Mouse (Mus musculus) R1 (cell line): ENCODE measurements at regions not wholly inside any gene's neighbourhood (a gene's known extent, or its start where the extent isn't known, plus 50 kb on each side); places are given as distances from the start of the nearest gene placed in this dataset.

Experiments used
- DNase-seq: peaks from one replicate; pipeline ENCODE4 v3.0.0-alpha.2; 2018; ENCODE audit warnings: low read depth, low spot score

DNA sequence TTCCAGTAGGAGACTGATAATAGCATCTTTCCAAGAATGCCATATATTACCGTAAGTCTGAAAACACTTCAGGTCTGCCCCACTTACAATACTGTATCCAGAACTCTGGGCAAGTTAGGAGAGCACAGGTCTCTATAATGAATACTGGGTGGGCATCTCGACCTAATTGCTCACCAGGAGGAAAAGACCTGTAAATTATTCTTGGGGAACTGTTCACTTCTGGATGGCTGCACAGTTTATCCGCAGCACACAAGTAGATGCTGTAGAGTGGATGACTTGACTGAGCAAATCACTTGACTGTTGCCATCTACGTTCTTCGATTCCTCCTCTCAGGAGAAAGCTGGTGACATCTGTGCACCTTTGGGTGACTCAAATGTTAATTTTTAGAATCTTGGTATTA, 159.8 kb downstream of the Rpl36a-ps1 start:
- DNase-seq = no peak

DNA sequence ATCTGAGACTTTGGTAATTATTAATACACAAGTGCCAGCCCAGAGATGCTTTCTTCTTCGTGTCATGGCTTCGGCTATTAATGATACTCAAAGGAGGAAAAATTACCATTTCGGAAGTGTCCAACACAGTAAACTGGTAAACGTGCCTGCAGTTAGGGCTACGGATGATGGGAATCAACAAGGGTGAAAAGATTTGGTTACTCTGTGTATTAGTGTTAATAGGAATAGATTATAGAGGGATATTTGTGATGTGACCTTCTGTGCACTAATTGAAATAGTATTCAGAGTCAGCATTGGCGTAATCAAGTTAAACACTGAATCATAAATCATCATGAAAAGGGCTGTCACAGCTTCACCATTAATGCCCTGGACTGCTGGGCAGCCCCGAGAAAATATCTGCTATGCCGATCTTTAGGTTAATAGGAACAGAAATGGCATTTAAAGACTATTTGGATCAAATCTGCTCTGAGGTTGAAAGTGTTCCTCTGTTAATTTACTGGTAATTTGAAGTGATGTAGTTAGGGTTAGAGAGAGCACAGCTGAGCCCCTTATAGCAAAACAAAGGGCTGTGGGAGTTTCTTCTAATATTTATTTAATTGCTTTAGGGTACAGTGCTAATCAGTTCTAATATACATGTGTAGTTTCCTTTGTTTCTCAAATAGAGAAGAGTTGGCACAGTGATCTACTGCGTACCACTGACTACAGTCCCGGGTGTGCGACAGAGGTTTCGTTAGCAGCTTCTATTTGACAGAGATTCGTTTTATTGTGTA, 160.7 kb downstream of the Rpl36a-ps1 start:
- DNase-seq = no peak

DNA sequence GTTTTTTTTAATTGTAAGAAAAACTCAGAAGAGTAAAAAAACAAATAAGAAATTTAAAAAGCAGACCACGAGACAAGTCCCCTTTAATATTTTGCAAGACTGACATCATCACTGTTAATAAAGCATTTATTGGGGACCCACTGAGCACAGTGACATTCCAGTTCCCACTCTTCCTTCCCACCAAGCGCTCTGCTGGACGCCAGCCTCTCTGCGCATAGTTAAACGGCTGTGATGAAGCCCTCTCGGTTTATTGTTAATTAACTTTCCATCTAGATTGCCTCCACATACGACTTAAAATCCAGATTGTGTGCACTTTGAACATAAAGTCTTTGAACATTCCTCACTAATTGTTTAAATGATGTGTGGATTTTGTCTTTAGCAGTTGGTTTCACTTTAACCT, 161.7 kb downstream of the Rpl36a-ps1 start:
- no peak for DNase-seq

DNA sequence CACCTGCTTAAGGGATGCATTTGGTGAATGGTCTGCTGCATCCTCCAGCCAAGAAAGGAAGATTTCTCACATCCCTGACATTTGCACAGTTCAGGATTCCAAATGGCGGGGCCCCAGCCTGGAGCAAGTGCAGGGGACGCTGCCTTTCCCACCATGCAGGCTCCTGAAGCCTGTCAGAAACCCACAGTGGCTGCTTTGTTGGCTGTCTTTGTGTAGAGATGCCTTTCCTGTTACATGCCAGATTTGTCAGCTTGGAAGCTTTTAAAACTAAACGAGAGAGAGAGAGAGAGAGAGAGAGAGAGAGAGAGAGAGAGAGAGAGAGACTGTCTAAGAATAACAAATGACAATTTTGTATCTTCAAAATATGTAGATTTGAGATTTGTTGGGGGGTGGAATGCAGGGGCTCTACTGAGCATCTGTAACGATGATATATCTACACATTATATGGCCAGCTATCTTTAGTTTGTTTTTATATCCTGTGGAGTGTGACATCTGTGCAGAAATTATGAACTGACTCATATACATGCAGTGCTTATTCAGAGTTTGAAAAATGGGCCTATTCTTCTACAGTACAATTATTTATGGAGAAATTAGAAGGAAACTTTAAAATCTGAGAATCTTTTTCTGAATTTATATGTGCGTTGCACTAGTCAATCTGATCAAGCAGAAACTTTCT, 164.0 kb downstream of the Rpl36a-ps1 start:
- no peak for DNase-seq

DNA sequence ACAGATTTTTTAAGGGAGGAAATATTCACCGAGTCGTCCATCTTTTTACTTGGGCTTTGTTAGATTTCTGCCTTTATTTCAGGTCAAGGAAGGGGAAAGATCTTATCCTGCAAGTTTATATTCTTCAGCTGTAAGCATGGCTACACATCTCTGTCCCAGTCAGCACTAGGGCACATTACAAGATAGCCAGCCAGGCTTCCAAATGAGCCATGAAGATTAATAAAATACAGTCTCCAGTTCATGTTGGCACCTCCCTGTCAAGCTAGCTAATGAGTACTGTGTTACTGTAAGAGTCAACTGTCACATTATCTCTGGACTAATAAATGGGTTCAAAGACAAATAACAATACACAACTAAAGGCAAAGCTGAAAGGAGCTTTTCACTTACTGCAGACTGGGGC, 166.6 kb downstream of the Rpl36a-ps1 start:
- DNase-seq = no peak

DNA sequence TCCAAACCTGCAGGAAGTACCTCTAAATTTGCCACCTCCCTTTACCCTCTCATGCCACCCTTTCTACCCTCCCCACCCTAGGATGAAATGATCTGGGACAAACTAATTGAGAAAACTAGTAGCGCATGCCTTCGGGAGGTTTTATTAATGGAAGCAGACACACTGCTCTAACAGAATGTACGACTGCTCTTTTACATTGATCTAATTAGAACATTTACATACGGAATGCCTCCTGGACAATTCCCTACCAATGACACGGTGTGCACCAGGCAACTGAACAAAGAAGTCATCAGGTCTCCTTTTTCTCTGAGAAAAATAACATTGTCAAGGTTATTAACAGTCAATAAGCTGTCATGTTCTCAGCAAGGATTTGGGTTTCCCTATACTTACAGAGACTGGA, 180.5 kb downstream of the Rpl36a-ps1 start:
- DNase-seq = no peak

DNA sequence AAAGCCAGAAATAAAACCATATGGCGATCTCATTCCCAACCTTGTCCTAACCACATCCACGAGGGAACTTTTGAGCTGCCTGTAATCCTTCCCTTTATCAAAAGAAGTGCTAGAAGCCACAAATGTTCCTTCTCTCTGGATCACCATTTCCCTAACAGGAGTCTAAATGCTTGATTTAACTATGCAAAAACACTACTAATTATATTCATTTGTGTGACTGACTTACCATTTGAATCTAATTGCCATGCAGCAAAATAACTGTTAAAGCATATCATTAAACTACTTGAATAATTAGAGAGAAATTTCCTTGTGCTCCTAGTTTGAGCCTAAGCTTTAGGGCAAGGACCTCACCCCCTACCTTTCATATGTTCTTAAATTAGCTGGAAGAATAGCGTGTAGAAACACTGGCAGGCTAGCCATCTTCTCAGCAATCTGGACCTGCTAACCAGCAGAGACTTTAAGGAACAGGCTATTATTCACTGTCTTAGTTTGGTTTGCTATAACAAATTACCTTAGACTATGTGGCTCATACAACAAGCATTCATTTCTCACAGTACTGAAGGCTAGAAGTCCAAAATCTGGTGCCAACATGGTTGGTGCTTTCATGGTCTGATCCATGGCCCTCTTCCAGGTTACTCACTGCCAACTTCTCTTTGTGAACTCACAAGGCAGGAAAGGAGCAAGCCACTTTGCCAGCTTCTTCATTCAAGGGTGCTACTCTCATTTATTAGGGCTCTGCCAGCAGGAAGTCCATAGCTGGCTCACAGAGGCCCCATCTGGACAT, 183.7 kb downstream of the Rpl36a-ps1 start:
- DNase-seq = no peak

DNA sequence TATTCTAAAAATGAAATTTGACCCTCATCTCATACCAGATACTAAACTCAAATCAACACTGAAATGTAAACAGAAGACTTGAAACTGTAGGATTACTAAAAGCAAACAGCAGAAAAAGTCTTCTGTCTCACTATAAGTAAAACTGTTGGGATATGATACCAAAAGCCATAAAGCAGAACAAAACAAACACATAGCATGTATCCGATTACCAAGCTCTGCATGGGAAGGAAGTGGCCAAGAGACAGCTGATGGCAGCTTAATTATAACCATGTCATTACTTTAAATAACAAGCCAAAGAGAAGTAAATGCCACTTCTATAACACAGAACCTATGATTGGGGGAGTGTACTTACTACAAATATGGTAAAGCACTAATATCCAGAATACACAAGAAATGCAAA, 186.0 kb downstream of the Rpl36a-ps1 start:
- DNase-seq = no peak

DNA sequence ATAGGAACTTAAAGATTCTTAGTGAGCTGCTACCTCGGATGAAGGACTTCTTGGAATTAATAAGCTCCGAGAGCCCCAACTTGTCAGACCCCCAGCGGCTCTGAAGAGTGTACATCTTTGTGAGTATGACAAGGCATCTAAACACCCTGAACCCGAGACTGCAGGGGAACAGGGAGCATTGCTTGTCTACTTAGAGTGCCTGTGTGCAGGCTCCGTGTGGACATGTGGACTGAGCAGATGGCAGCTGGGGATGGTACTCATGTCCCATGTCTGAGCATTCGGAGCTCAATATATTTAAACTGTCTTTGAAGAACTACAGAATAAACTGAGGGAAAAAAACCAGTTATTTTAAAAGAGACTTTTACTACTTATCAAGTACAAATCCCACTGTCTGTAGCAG, 189.1 kb downstream of the Rpl36a-ps1 start:
- no peak for DNase-seq

DNA sequence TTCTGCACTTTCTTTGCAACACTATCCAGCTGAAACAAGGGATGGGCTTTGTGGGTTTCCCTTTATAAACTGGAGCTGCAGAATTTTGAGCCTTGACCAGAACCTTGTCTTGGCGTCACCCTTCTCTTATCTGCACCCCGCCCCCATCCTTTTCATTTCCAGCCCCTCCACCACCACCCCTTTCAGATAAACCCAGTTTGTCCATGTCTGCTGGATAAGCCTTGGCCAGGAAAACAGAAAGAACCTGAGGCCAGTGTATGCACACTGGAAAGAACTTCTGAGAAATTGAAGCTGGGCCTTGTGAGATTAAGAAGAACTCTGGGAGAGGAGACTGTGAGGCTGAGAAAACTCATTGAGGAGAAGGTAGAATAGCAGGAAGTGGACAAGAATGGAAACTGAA, 192.8 kb downstream of the Rpl36a-ps1 start:
- DNase-seq = no peak

DNA sequence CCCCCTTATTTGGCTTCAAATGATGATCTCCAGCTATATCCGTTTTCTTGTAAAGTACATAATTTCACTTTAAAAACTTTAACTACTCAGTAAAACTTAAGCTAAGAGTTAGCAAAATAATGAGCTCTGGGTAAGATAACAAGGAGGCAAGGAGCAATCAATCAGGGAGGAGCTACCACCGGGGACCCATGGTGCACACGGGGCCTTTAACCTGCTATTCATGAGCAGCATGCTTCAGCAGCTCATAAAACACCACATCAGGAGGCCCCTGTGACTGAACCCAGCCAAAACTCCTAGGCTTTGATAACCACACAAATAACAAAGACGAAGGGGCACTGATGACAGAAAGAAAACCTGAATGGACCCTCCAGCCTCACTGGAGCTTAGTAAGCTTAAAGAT, 202.1 kb downstream of the Rpl36a-ps1 start:
- no peak for DNase-seq

DNA sequence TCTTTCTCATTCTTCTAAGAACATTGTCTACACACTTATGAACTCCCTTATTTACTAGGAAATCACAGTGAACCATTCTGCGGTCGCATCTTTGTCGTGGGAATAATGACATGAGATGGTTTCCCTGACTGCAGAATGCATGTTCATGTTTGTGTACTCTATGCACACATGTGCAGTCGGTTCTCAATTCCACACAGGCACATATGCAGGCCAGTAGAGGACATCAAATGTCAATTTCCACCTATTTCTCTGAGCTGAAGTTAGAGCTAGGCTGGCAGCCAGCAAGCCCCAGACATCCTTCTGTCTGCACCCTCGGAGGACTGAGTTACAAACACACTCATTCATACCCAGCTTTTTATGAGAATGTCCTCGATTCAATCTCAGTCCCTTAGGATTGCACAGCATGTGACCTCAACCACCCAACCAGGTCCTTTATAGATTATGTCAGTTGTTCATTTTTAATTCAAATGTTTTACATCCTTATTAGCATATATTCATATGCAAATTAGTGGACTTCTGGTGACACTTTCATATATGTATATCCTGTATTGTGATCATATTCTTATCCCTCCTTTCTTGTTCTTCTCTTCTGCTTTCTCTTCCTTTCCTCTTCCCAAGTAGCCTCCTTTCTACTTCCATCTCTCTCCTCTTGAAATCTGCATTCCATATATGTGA, 202.7 kb downstream of the Rpl36a-ps1 start:
- DNase-seq = no peak

DNA sequence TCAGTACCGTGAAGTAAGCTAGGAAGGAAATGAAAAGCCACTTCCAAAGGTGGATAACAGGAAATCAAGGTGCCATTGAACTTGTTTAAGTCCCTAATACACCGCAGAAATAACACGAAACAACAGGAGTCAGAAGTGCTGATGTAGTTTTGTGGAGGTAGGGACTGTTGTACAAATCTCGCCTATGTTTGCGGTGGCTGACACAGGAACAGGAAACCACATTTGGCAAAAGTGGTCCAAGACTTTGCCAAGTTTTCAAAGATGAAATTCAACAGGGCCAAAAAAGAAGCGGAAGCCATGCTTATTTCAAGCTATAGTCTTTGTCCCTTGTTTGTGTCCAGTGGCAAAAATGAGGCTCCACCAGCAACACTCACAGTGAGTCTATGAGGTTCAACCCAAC, 204.3 kb downstream of the Rpl36a-ps1 start:
- DNase-seq = no peak

DNA sequence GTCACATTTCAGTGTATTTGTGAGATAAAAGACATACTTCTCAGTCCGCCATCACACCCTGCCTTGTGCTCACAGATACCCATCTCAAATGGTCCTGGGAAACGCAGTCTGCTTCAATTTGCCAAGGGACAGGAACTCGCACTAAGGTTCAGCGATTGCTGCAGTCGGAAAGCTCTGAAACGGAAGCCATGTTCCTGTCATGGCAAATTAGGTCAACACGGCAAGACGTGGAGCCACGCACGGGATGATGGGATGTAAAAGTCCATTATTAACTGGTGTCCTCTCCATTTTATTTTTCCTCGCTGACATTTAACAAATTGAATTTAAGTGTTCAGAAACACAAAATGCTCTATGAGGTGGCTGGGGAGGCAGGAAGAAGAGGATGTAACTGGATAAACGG, 212.4 kb downstream of the Rpl36a-ps1 start:
- no peak for DNase-seq

DNA sequence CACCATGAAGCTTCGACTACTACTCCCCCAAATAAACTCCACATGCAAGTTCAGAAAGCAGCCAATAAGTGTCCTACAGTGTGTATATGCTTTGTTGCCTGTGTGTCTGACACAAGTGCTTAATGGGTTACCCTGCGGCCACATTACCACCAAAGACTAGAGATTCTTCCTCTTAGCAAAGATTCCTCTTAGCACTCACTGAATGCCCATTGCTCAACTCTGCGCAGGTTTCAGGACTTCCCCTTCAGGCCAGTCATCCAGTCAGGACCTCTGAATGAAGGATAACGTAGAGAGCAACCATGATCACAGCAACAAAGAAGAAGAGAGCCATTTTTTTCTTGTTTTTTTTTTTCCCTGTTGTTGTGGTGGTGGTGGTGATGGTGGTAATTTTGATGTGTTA, 222.0 kb downstream of the Rpl36a-ps1 start:
- DNase-seq = no peak

DNA sequence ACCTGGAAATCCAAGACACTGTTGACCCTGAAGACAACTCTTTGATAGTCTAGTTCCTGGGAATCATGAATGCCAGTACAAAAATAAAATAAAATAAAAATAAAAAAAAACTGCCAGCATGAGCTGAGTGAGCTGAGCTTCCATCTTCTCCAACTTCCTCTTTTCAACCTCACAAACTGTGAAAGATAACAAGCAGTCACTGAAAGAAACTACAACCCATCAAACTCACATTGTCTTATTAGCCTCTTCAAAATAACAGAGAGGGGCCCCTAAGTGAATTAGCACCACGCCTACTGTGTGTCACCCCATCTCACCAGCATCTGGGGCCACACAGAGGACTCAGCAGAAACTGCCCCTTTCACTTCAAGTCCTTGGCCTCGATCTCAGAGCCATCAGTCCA, 225.3 kb downstream of the Rpl36a-ps1 start:
- DNase-seq = no peak

DNA sequence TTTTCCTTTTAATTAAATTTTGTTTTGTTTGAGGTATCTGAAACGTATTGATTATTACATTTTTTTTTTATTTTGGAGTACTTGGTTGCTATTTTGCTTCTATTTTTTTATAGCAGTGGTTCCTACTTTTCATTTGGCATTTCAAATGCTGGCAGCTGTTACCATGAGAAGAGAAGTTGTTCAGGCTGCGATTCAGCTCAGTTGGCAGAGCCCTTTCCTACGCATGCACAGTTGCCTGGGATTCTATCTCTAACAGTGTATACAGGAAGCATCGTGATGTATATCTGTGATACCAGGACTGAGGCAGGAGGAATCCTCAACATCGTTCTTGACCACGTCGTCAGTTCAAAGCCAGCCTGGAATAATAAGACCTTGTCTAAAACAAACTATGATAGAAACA, 226.6 kb downstream of the Rpl36a-ps1 start:
- no peak for DNase-seq

DNA sequence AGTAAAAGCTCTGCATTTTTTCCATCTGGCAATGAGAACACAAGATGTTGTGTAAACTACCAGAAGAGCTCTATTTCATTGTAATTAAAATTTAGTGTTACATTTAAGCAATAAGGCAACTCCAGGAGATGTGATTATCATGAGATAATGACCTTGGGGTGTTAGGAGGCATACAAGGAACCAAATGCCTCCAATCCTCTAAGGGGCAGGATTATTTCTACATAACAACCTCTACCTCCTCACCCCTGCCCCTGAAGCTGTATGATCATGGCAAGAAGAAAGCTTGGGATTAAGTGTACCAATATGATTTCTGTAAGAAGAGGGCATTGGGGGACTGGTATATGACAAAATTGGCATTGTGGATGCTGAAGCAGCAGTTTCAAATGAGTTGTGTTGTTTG, 228.8 kb downstream of the Rpl36a-ps1 start:
- DNase-seq = no peak

DNA sequence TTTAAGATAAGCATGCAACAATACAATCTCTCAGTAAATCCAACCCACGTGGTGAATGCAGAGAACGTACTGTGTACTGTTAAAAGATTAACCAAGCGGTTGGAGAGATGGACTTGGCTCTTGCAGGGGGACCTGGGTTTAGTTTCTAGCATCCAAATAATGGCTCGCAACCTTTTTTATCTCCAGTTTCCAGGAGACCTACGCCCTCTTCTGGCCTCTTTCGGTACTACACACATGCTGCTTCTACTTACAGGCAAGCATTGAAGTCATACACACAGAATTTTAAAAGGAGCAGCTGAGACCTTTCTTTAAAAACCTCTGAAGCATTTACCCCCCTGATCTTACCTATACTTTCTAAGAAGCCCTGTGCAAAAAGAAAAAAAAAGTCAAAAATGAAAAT, 243.4 kb downstream of the Rpl36a-ps1 start:
- DNase-seq = peak; percentile 40

DNA sequence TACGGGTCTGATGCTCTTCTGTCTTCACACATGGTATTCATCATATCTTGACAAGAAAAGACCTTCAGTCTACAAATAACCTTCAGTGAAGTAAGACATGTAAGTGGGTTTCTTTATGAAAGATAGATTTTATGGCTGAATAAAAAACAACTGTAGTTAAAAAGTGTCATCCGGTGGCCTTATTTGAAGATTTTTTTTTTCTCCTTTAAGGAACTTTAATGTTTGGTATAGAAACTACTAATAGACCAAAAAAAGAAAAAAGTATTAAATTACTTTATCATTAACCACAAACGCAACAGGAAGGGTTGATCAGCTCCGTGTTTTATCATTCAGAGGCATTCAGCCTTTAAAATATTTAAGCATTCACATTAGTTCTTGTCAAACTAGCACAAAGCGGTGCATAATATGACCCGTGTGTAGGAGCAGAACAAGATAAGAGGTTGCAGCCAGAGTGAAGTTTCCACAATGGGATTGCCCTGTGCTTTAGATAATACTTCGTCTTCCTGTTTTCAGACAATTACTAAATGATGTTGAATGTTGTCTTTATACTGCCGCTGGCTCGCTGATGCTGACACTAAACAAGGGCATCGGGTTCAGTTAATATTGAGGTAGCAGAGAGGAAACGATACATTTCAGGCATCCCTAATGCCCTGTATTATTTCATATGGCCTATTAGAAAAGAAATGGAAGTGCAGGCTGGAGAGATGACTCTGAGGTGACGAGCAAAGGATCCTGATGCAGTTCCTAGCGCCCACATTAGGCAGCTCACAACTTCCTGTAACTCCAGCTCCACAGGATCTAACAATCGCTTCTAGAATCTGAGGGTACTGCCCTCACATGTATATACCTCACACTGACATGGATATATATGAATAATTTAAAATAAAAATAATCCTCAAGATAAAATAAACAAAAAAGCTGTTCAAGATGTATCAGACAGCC, 244.8 kb downstream of the Rpl36a-ps1 start:
- no peak for DNase-seq

DNA sequence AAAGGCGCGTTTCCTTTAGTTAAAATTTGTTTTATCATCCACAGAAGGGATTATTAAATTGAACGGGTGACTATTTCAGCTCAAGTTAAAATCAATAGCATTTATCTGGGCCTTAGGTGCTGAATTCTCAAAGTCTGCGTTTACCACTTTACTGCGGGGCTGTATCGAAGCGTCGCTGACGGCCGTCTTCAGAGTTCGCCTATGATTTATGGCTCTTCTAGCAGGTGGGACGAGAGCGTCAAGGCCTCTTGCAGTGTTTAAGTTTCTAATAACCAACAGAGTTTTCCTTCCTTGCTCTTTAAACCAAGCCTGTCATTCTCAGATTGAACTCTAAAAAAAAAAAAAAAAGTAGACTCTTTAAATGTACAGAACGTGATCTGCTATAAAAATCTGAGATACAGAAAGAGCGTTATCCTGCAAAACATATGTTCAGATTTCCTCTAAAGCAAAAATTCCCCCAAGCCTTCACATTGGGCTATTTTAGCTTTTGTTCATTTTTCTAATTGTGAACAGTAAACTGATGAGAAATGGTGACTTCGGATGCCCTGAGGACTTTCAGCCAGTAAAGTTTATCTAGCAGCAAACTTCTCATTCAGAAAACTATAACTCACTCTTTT, 246.9 kb downstream of the Rpl36a-ps1 start:
- DNase-seq = no peak
